Mouse (Mus musculus): ENCODE data around the gene Gm21970. TPM values are rescaled to one million over a fixed set of nuclear protein-coding genes. Genes with fewer than 3 reads are reported as not detected.

Gm21970 gene
- polyA plus RNA-seq, 1 experiment from 2014 or later = not detected

- Histone ChIP-seq H3K36me3 (peaks cover 14% of the 10 kb centered on the region), H3K4me3 (replicated peaks) (no peak overlapping the region), H3K4me1 (replicated peaks) (0 out of 2 replicates have a peak, but pooled peaks cover 3% of the 10 kb centered on the region), H3K27me3 (replicated peaks) (no peaks in the 10 kb centered on the region), H3K9me3 (no peaks in the 10 kb centered on the region), H3K9ac (no peak overlapping the region), H3K27ac (no peak overlapping the region), H3K4me2 (replicated peaks) (no peak overlapping the region)
- ATAC-seq = no peak
- 87% methylated on average over 4 of the region's 4 CpGs for WGBS
Measured at GRCm38 (mm10) chr16:91390100-91390499, 1.4 kb upstream of the Gm21970 start.

- WGBS = 70% methylated on average over 4 of the region's 4 CpGs
- no peak for ATAC-seq
- H3K4me2 ChIP-seq (replicated peaks) = no peak overlapping the region
- H3K27me3 ChIP-seq (replicated peaks) = no peaks in the 10 kb centered on the region
- no peak overlapping the region for H3K9ac ChIP-seq
- H3K27ac ChIP-seq = no peak overlapping the region
- no peaks in the 10 kb centered on the region for H3K4me1 ChIP-seq (replicated peaks)
- H3K9me3 ChIP-seq = no peaks in the 10 kb centered on the region
- H3K4me3 ChIP-seq (replicated peaks) = no peak overlapping the region
- H3K36me3 ChIP-seq = peaks cover 12% of the 10 kb centered on the region
Measured at GRCm38 (mm10) chr16:91394826-91395410, 3.4 kb downstream of the Gm21970 start.

GRCm38 (mm10) chr16:91395633-91396392 is 4.3 kb downstream of the Gm21970 start:
- WGBS = 62% methylated on average over 8 of the region's 8 CpGs
- H3K27me3 ChIP-seq (replicated peaks) = no peaks in the 10 kb centered on the region
- H3K27ac ChIP-seq = no peak overlapping the region
- no peak for ATAC-seq
- peaks cover 9% of the 10 kb centered on the region for H3K36me3 ChIP-seq
- H3K9ac ChIP-seq = no peak overlapping the region
- no peaks in the 10 kb centered on the region for H3K4me1 ChIP-seq (replicated peaks)
- no peaks in the 10 kb centered on the region for H3K9me3 ChIP-seq
- no peak overlapping the region for H3K4me2 ChIP-seq (replicated peaks)
- H3K4me3 ChIP-seq (replicated peaks) = no peak overlapping the region

GRCm38 (mm10) chr16:91396844-91397537 is 5.5 kb downstream of the Gm21970 start:
- Histone ChIP-seq H3K4me1 (replicated peaks) (no peaks in the 10 kb centered on the region), H3K9me3 (no peaks in the 10 kb centered on the region), H3K27me3 (replicated peaks) (no peaks in the 10 kb centered on the region), H3K27ac (no peak overlapping the region), H3K36me3 (peaks cover 9% of the 10 kb centered on the region), H3K4me3 (replicated peaks) (no peak overlapping the region), H3K4me2 (replicated peaks) (no peak overlapping the region), H3K9ac (no peak overlapping the region)
- 80% methylated on average over 10 of the region's 10 CpGs for WGBS
- ATAC-seq = no peak

- peaks cover 6% of the 10 kb centered on the region; the same call in 1 of the 2 replicates for H3K36me3 ChIP-seq
- WGBS = 89% methylated on average over 12 of the region's 12 CpGs
- no peak overlapping the region for H3K4me3 ChIP-seq (replicated peaks)
- ATAC-seq = no peak
- no peaks in the 10 kb centered on the region for H3K4me1 ChIP-seq (replicated peaks)
- no peaks in the 10 kb centered on the region for H3K27me3 ChIP-seq (replicated peaks)
- no peak overlapping the region for H3K27ac ChIP-seq
- no peak overlapping the region for H3K4me2 ChIP-seq (replicated peaks)
- H3K9me3 ChIP-seq = no peaks in the 10 kb centered on the region
- H3K9ac ChIP-seq = no peak overlapping the region
Measured at GRCm38 (mm10) chr16:91398030-91398429, 6.5 kb downstream of the Gm21970 start.

- WGBS = 92% methylated on average over 7 of the region's 7 CpGs
- Histone ChIP-seq H3K27me3 (replicated peaks) (no peaks in the 10 kb centered on the region), H3K9ac (no peak overlapping the region), H3K4me3 (replicated peaks) (no peak overlapping the region), H3K4me2 (replicated peaks) (no peak overlapping the region), H3K9me3 (no peaks in the 10 kb centered on the region), H3K36me3 (peaks cover 8% of the 10 kb centered on the region; the same call in 1 of the 2 replicates), H3K4me1 (replicated peaks) (no peaks in the 10 kb centered on the region), H3K27ac (no peak overlapping the region)
- no peak for ATAC-seq
Measured at GRCm38 (mm10) chr16:91398944-91399343, 7.4 kb downstream of the Gm21970 start.

- Histone ChIP-seq H3K9me3 (no peaks in the 10 kb centered on the region), H3K4me2 (replicated peaks) (no peak overlapping the region), H3K4me3 (replicated peaks) (no peak overlapping the region), H3K27me3 (replicated peaks) (no peaks in the 10 kb centered on the region), H3K4me1 (replicated peaks) (peaks cover 5% of the 10 kb centered on the region), H3K9ac (no peak overlapping the region), H3K36me3 (peaks cover 4% of the 10 kb centered on the region; the same call in 1 of the 2 replicates), H3K27ac (no peak overlapping the region)
- no peak for ATAC-seq
- WGBS = 81% methylated on average over 6 of the region's 6 CpGs
Measured at GRCm38 (mm10) chr16:91401569-91402165, 10.1 kb downstream of the Gm21970 start.

- Histone ChIP-seq H3K27ac (no peak overlapping the region), H3K4me1 (replicated peaks) (peaks cover 17% of the 10 kb centered on the region), H3K9ac (no peak overlapping the region), H3K27me3 (replicated peaks) (no peaks in the 10 kb centered on the region), H3K4me3 (replicated peaks) (no peak overlapping the region), H3K36me3 (peaks cover 4% of the 10 kb centered on the region; the same call in 1 of the 2 replicates), H3K9me3 (no peaks in the 10 kb centered on the region), H3K4me2 (replicated peaks) (no peak overlapping the region)
- ATAC-seq = no peak
- 79% methylated on average over 9 of the region's 9 CpGs for WGBS
Measured at GRCm38 (mm10) chr16:91403784-91404183, 12.3 kb downstream of the Gm21970 start.

GRCm38 (mm10) chr16:91404187-91404586 is 12.7 kb downstream of the Gm21970 start:
- Histone ChIP-seq H3K4me3 (replicated peaks) (no peak overlapping the region), H3K4me2 (replicated peaks) (no peak overlapping the region), H3K27me3 (replicated peaks) (no peaks in the 10 kb centered on the region), H3K4me1 (replicated peaks) (peaks cover 20% of the 10 kb centered on the region), H3K27ac (no peak overlapping the region), H3K36me3 (peaks cover 4% of the 10 kb centered on the region; the same call in 1 of the 2 replicates), H3K9me3 (no peaks in the 10 kb centered on the region), H3K9ac (no peak overlapping the region)
- WGBS = 94% methylated on average over 8 of the region's 8 CpGs
- no peak for ATAC-seq

GRCm38 (mm10) chr16:91404828-91405577 is 13.5 kb downstream of the Gm21970 start:
- Histone ChIP-seq H3K4me1 (replicated peaks) (peaks cover 20% of the 10 kb centered on the region), H3K9me3 (no peaks in the 10 kb centered on the region), H3K27me3 (replicated peaks) (no peaks in the 10 kb centered on the region), H3K4me3 (replicated peaks) (no peak overlapping the region), H3K4me2 (replicated peaks) (no peak overlapping the region), H3K36me3 (peaks cover 4% of the 10 kb centered on the region; the same call in 1 of the 2 replicates), H3K9ac (no peak overlapping the region), H3K27ac (no peak overlapping the region)
- WGBS = 81% methylated on average over 10 of the region's 10 CpGs
- ATAC-seq = no peak

- WGBS = 4% methylated on average over 50 of the region's 51 CpGs
- H3K36me3 ChIP-seq = peaks cover 4% of the 10 kb centered on the region; the same call in 1 of the 2 replicates
- no peaks in the 10 kb centered on the region for H3K27me3 ChIP-seq (replicated peaks)
- H3K9ac ChIP-seq = peak within 1 kb of the TSS; percentile 88
- H3K9me3 ChIP-seq = no peaks in the 10 kb centered on the region
- ATAC-seq = peak; percentile 81
- H3K4me3 ChIP-seq (replicated peaks) = peak within 1 kb of the TSS; percentile 89
- H3K4me1 ChIP-seq (replicated peaks) = peaks cover 22% of the 10 kb centered on the region
- peak within 1 kb of the TSS; percentile 83 for H3K4me2 ChIP-seq (replicated peaks)
- H3K27ac ChIP-seq = peak within 1 kb of the TSS; percentile 89
Measured at GRCm38 (mm10) chr16:91405640-91406584, 14.4 kb downstream of the Gm21970 start, which contains the start of gene Il10rb. Gene Il10rb, plus strand, starts transcription at chr16:91406164.

Data from intestine, embryonic 15.5 days (tissue).